Mouse (Mus musculus) ovary, adult 2 months (tissue): ENCODE results near the gene Cebpzos. TPM values are rescaled to one million over a fixed set of nuclear protein-coding genes. Genes with fewer than 3 reads are reported as not detected.

Experiments used
- polyA plus RNA-seq: library from polyadenylated mRNA; depleted of rRNA; stranded (reverse); fragments of >200 nt; gene quantifications from 2 replicates; pipeline ENCODE4 v1.2.3, GENCODE M21; 2012; rRNA removed

The Cebpzos gene
- 2.3 and 3.0 TPM in 2 replicates for polyA plus RNA-seq

GRCm38 (mm10) chr17:78916369-78916813, at the start of gene Cebpzos:
Cebpzos (plus strand) TSS chr17:78916500.

DNA sequence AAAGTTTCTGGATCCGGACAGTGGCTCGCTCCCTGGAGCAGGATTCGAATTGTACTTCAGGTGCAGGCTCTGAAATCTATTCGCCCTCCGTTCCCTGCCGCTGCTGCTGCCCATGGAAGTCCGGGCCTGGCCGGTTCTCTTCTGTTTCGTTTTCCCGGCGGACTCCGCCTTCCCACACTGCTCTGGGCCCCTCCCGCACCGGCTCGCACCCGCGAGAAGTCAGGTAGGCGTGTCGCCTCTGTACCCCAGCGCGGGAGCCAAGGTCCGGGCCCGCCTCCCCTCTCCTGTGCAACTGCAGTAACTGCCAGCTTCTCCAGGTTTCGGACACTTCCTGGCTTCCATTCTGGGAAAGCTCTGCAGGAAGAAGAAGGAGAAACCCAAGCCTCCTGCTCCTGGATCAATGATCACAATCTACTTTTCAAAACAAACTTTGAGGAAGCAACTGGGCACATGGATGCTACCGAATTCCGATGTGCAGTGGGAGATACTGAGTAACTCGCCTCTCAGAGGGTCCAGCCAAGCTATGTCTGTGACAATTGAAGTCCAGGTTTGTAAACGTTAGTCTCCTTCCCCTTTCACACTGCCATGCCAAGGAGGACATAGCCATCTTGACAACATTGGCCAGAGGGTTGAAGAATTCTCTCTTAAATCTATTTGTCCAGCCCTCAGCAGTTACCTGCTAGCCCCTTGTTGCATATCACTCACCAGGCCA, 33.7 kb upstream of the Cebpzos start, which contains the start of gene Eif2ak2:
TSS of gene Eif2ak2 (minus strand) at position 173 of the 712 bp plus-strand sequence.

DNA sequence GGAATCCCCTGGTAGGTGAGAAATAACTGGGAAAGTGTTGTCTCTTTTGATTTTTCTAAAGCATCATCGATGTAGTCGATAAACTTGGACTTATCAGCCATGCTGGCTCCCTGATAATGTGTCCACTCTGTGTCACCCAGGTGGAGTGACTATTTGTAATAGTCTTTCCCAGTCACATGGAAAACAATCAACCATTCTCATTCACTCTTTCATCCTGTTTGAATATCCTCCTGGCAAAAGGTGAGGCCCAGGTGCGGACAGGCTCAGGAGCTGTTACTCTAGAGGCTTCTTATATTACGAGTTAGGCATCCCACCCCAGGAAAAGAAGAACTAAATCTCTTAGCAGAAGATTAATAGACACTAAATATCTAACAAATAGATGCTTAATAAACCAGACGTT, 9.4 kb upstream of the Cebpzos start, which contains the start of gene Sult6b1:
TSS of gene Sult6b1 (minus strand) at position 101 of the 400 bp plus-strand sequence.

DNA sequence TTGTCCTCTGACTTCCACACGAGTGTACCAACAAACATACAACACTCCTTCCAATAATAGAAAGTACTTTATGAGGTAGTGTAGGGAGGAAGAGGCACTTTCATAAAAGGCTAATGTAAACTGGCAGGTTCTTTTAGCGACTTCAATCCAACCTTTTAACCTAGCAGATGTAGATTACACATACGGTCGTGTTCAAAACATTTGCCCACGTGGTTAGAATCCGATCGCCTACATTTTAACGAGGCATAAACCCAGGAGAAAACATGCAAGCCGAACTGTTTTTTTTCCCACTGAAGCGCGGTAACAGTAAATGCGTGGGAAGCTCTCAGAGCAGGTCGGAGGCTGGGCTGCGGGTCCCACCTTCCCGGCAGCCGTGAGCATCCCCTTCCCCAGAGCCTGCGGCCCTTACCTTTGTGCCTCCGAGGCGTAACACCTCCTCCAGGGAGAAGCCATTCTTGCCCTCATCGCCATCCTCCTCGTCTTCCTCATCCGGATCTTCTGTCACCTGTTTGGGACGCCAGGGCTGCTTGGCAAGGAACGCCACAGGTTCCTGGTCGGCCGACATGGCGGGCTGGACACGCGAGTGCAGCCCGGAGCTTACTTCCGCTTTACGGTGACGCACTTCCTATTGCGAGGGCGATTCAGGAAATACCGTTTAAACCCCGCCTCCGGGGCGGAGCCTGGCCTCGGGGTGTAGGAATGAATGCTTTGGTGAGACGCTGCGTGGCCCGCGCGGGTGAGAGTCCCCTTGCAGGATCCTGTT, 20.3 kb downstream of the Cebpzos start, which contains the start of the genes Cebpz and Ndufaf7:
TSS of gene Cebpz (minus strand) at position 601 of the 763 bp plus-strand sequence.
TSS of gene Ndufaf7 (plus strand) at position 671 of the 763 bp plus-strand sequence.

Other genes starting within 250 kb of the Cebpzos start
- 11.7 and 15.4 TPM in 2 replicates for gene Strn, start 179.3 kb upstream of the Cebpzos start, polyA plus RNA-seq
- 14.0 and 19.8 TPM in 2 replicates for gene Heatr5b, start 81.1 kb upstream of the Cebpzos start, polyA plus RNA-seq
- gene Gpatch11, start 80.9 kb upstream of the Cebpzos start, polyA plus RNA-seq = 9.9 and 13.1 TPM in 2 replicates
- gene Eif2ak2, start 33.9 kb upstream of the Cebpzos start, polyA plus RNA-seq = 2.1 and 4.4 TPM in 2 replicates
- gene Sult6b1, start 9.5 kb upstream of the Cebpzos start, polyA plus RNA-seq = not detected in 2 replicates
- 2.4 and 4.0 TPM in 2 replicates for gene Cebpz, start 20.6 kb downstream of the Cebpzos start, polyA plus RNA-seq
- 7.2 and 8.2 TPM in 2 replicates for gene Ndufaf7, start 20.6 kb downstream of the Cebpzos start, polyA plus RNA-seq
- gene Prkd3, start 104.3 kb downstream of the Cebpzos start, polyA plus RNA-seq = 10.9 and 15.1 TPM in 2 replicates
- 5.1 and 7.4 TPM in 2 replicates for gene Qpct, start 135.4 kb downstream of the Cebpzos start, polyA plus RNA-seq